Mouse (Mus musculus): ENCODE results near the gene Fam207a. TPM values are rescaled to one million over a fixed set of nuclear protein-coding genes. Genes with fewer than 3 reads are reported as not detected.

Gene Fam207a
- total RNA-seq, 1 experiment from 2014 or later, result 21.6 TPM

DNA sequence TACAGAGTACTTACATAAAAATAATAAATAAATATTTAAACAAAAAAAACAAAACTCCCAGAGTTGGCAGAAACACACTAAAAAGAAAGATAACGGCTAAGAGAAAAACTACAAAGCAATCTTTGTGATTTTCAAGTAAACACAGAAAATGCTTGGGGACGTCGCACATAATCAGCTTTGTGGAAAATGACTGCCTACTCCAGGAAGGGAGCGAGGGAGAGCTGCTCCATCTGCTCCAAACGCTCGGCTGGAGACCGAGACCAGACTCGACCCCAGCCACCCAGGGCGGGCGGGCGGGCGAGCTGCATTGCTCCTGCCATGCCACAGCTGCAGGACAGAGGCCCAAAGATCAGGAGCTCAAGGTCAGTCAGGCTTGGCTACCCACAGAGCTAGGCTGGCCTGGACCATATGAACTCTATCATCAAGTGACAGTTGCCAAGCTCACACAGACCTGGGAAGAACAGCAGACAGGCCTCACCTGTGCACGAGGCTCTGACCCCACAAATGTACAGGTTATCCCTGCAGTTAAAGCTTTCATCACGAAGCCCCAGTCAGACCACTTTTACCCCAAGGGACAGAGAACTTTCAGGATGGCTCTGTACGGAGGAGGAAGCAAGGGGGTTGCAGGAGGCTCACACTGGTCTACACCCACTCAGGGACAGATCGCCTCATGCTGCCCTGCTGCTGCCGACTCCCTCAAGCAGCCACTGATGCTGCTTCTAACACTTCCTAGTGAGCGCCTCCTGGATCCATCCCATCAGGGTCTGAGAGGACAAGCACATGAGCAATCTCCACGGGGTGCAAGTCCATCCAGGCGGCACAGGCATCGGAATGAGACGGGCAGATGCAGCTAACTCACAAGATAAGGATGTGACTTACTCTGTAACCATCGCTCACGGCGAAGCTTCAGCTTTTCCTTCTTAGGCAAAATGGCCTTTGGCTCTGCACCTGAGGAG, 12.3 kb downstream of the Fam207a start:
- no peak for DNase-seq

GRCm38 (mm10) chr10:77500636-77501035, 14.9 kb downstream of the Fam207a start:
- DNase-seq, result no peak

GRCm38 (mm10) chr10:77498254-77498653, 17.3 kb downstream of the Fam207a start:
- DNase-seq, result no peak

- no peak for DNase-seq
These were observed 18.4 kb downstream of the Fam207a start for GRCm38 (mm10) chr10:77497185-77497584.

DNA sequence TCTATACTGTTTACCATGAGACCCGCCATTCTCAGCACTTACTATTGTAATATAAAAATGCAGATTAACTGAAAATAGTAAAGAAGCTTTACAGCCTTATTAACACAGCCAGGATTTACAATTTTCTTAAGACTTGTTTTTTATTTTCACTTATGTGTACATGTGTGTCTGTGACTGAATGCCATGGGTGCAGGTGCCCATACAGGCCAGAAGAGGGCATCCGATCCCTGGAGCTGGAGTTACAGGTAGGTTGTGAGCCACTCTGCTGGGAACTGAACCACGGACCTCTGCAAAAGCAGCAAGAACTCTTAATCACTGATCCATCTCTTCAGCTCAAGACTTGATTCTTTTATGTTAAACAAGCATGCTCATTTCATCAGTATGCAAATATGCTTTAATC, 22.7 kb downstream of the Fam207a start:
- DNase-seq, result no peak

DNA sequence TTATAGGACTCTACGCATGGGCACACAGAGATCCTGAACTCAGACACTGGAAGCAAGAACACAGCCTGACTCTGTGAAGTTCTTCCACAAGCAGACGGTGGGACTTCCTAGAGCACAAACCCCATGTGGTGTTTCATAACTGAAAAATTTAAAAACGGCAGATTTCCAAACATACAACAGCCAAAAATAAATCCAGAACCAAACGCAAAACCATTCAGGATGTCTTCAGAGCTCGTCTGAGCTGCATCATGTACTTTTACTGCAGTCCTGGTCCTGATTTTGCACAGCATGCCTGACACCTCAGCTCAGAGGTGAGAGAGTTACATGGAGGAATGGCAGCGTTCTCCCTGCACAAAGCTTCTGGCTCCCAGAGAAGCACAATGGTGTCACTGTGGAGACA, 24.0 kb downstream of the Fam207a start:
- DNase-seq, result no peak

DNA sequence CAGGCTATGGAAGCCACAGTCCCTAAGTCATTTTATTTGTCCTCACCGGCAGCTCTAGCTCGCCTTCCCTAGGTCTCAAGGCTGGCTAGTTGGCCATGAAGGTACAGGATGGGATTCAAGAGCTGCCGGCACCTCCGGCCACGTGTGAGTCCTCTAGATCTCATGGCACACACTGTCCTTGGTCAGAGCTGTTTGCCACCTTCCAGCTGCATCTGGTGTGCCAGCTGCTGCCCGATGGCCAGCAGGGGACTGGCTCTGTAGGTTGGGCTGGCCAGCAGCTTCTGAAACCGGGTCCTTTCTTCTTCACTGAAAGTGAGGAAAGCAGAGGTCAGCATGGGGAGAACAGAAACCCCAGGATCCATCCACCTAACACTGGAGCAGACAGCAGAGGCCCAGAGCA, 27.4 kb downstream of the Fam207a start:
- DNase-seq, result no peak

GRCm38 (mm10) chr10:77485786-77486185, 29.8 kb downstream of the Fam207a start:
- DNase-seq, result no peak

GRCm38 (mm10) chr10:77484205-77484935, 31.2 kb downstream of the Fam207a start:
- peak; percentile 68 for DNase-seq

- DNase-seq, result no peak
These were observed 33.8 kb downstream of the Fam207a start for GRCm38 (mm10) chr10:77481814-77482213.

- no peak for DNase-seq
These were observed 35.6 kb downstream of the Fam207a start for GRCm38 (mm10) chr10:77479972-77480371.

DNA sequence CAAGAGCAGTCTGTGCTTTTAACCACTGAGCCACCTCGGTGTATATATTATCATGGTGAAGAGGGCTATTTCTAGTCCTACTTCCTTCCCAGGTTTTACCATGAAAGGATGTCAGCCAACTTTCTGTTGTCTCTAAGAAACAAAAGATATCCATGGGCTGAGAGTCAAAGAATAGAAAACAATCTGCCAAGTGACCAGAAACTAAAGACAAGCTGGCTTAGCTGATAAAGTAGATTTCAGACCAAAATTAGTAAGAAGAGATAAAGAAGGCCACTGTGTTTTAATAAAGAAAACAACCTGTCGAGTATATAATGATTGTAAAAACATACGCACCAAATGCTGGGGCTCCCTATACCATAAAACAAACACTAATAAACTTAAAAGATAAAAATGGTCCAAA, 38.7 kb downstream of the Fam207a start:
- no peak for DNase-seq

- no peak for DNase-seq
These were observed 43.4 kb downstream of the Fam207a start for GRCm38 (mm10) chr10:77472188-77472587.

DNA sequence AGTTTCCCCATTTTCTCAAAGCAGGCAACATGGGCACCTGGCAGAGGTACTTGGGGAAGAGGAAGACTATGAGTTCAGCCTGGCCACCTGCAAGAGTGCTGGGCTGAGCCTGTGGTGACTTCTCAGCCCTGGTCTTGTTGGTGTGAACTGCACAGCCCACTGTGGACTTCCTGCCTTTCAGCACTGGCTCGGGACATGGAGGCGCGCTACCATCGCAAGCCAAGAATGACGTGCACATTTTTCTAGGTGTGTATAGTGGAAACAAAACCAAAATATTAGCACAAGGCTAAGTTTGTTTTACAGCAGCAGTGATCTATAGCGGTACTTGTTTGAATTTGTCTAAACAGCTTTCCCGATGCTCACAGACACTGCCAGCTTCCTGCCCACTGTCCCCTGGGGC, 44.1 kb downstream of the Fam207a start:
- no peak for DNase-seq

- no peak for DNase-seq
These were observed 44.8 kb downstream of the Fam207a start for GRCm38 (mm10) chr10:77470763-77471162.

- no peak for DNase-seq
These were observed 46.9 kb downstream of the Fam207a start for GRCm38 (mm10) chr10:77468675-77469074.

DNA sequence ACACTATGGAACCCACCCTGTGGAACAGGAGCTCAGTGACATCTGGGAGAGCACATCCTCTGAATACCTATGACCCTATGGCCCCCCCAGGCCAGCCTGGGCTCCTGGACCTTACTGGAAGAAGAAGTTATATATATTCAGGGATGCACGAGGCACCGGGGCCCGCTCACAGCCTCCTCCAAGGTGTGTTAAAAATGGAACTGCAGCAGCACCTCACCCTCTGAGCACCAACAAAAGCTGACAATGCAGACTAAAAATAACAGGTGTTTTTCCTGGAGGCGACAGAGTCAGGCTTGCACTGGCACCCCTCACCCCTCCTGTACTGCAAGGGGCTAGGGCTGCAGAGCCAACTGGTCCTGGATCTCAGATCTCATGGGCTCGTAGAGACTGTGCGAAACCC, 48.2 kb downstream of the Fam207a start:
- DNase-seq, result no peak

DNA sequence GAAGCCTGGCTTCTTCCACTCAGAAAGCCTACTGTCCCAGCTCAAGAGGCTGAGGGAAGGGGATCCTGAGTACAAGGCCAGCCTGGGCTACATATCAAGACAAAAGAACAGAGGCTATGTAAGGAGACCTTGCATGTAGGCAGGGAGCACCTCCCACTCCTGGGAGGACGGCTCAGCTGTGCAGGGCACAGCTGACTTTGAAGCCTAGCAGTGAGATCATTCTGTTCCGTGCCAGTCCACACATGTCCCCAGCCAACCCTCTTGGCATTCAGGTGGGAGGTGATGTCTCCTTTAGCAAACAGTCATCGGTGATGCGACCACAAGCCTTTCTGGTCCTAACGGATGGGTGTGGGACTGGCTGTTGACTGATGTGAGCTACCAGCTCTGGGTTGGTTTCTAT, 49.7 kb downstream of the Fam207a start:
- DNase-seq, result no peak

- peak; percentile 88 for DNase-seq
These were observed 51.2 kb downstream of the Fam207a start for GRCm38 (mm10) chr10:77464181-77464936.

DNA sequence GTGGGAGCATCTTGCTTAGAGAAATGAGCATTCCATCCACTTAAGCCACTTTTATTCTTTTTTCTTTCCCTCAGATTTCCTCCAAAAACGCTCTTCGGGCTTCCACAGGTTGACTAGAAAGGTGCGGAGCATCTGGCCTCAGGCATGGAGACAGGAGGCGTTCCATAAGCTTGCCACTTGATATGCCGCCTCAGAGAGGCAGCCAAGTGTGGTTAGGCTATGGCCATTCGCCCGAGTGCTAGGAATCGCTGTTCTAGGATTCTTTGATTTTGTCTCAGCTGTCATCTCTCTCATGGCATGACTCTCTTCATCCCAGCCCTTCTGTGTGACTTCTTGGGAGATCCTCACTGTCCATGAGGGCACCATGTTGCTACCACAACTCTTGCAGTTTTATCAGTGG, 54.4 kb downstream of the Fam207a start:
- DNase-seq, result no peak

GRCm38 (mm10) chr10:77457701-77458100, 57.9 kb downstream of the Fam207a start:
- DNase-seq, result no peak

- DNase-seq, result peak; percentile 82
These were observed 59.1 kb downstream of the Fam207a start for GRCm38 (mm10) chr10:77456507-77456906.

Data from adrenal gland, postnatal 14 days (tissue).